Mouse (Mus musculus): Measurements from ENCODE around the gene Itgav.

- no peak for TF ChIP-seq CTCF (conservative IDR thresholded peaks at IDR 0.05; ENCODE audit: low read length)
- no peak for TF ChIP-seq NANOG (IDR thresholded peaks at IDR 0.05; ENCODE audit: borderline replicate concordance, low read length)
- TF ChIP-seq POU5F1 (IDR thresholded peaks at IDR 0.05; ENCODE audit: borderline replicate concordance, low read length), result no peak
These were observed 42.4 kb upstream of the Itgav start for GRCm38 (mm10) chr2:83681785-83682184.

Data from E14TG2a.4 (cell line).